Mouse (Mus musculus): ENCODE measurements around the gene Smim12. TPM values are rescaled to one million over a fixed set of nuclear protein-coding genes. Genes with fewer than 3 reads are reported as not detected.

The Smim12 gene
- polyA plus RNA-seq, 1 experiment from 2014 or later: 82.6 TPM

GRCm38 (mm10) chr4:127292631-127293030, 49.0 kb downstream of the Smim12 start:
- no peak overlapping the region for H3K27ac ChIP-seq

More at GRCm38 (mm10) chr4:127292631-127293030, 49.0 kb downstream of the Smim12 start:
- no peaks in the 10 kb centered on the region for H3K36me3 ChIP-seq
- no peak for DNase-seq (ENCODE audit: low spot score)
- H3K9me3 ChIP-seq (replicated peaks): no peaks in the 10 kb centered on the region
- H3K4me3 ChIP-seq: no peak overlapping the region
- H3K4me1 ChIP-seq: peaks cover 10% of the 10 kb centered on the region
- no peaks in the 10 kb centered on the region for H3K27me3 ChIP-seq (ENCODE audit: low read depth, poor library complexity, severe bottlenecking)
- 85% methylated on average over 5 of the region's 5 CpGs for WGBS

Other genes starting within 250 kb of the Smim12 start
- gene Sfpq, start 222.5 kb upstream of the Smim12 start, polyA plus RNA-seq (2016; fragmentation: Nextera tagmentation; extraction: Ambion mirVana): 114 and 122 TPM in 2 replicates
- gene Zmym1, start 182.6 kb upstream of the Smim12 start, polyA plus RNA-seq (2016; fragmentation: Nextera tagmentation; extraction: Ambion mirVana): 34.8 and 35.3 TPM in 2 replicates
- 18.4 and 23.2 TPM in 2 replicates for gene Zmym6, start 166.4 kb upstream of the Smim12 start, polyA plus RNA-seq (2016; fragmentation: Nextera tagmentation; extraction: Ambion mirVana)
- gene Tmem35b, start 120.1 kb upstream of the Smim12 start, polyA plus RNA-seq (2016; fragmentation: Nextera tagmentation; extraction: Ambion mirVana): 9.5 and 10.6 TPM in 2 replicates
- gene Dlgap3, start 74.6 kb upstream of the Smim12 start, polyA plus RNA-seq (2016; fragmentation: Nextera tagmentation; extraction: Ambion mirVana): 0.16 and 0.21 TPM in 2 replicates
- 14.6 and 18.5 TPM in 2 replicates for gene Gja4, start 70.3 kb downstream of the Smim12 start, polyA plus RNA-seq (2016; fragmentation: Nextera tagmentation; extraction: Ambion mirVana)
- 7.8 and 11.4 TPM in 2 replicates for gene Gjb3, start 87.1 kb downstream of the Smim12 start, polyA plus RNA-seq (2016; fragmentation: Nextera tagmentation; extraction: Ambion mirVana)
- gene Gjb4, start 110.3 kb downstream of the Smim12 start, polyA plus RNA-seq (2016; fragmentation: Nextera tagmentation; extraction: Ambion mirVana): not detected in 2 replicates
- 1.6 and 1.7 TPM in 2 replicates for gene Gjb5, start 114.4 kb downstream of the Smim12 start, polyA plus RNA-seq (2016; fragmentation: Nextera tagmentation; extraction: Ambion mirVana)

Data from limb, embryonic 10.5 days (tissue).